Mouse (Mus musculus) embryonic facial prominence, embryonic 10.5 days (tissue): ENCODE data around the gene Nav3. TPM values are rescaled to one million over a fixed set of nuclear protein-coding genes. Genes with fewer than 3 reads are reported as not detected.
A peak's percentile ranks its signal among the peaks of the same experiment; 100 is the strongest.

Experiments
- DNase-seq: peaks from one replicate; pipeline ENCODE4 v3.0.0-alpha.2; 2017; ENCODE audit warnings: low spot score
- H3K27ac ChIP-seq: fragments of 300-500 bp; sonication (generic); replicated peaks from 2 replicates; pipeline ENCODE4 v1.5.1; 2016; ENCODE audit warnings: mild to moderate bottlenecking
- H3K27me3 ChIP-seq: fragments of 300-500 bp; sonication (generic); replicated peaks from 2 replicates; pipeline ENCODE4 v1.6.1; 2016; ENCODE audit warnings: low read depth, mild to moderate bottlenecking; ENCODE audit not compliant: poor library complexity, severe bottlenecking
- H3K36me3 ChIP-seq: fragments of 300-500 bp; sonication (generic); replicated peaks from 2 replicates; pipeline ENCODE4 v1.6.1; 2016; ENCODE audit warnings: mild to moderate bottlenecking, moderate library complexity
- H3K4me1 ChIP-seq: fragments of 300-500 bp; sonication (generic); 2 replicates; pipeline ENCODE4 v1.6.1; 2016
- H3K4me3 ChIP-seq: fragments of 300-500 bp; sonication (generic); 2 replicates; pipeline ENCODE4 v1.5.1; 2016; ENCODE audit warnings: mild to moderate bottlenecking, moderate library complexity
- H3K9me3 ChIP-seq: fragments of 300-500 bp; sonication (generic); 2 replicates; pipeline ENCODE4 v1.6.1; 2016; ENCODE audit warnings: mild to moderate bottlenecking
- WGBS: fragments of 180-500 bp; shearing (Covaris S2); methylation state at CpG from one replicate; pipeline ENCODE4 v1.1.7; 2016; 5-methylcytosine and 5-hydroxymethylcytosine counted together
- polyA plus RNA-seq: library from polyadenylated mRNA; unstranded; fragments of >200 nt; fragmentation: Nextera tagmentation; extraction: Ambion mirVana; gene quantifications from 2 replicates; pipeline ENCODE4 v1.2.1, GENCODE M21; 2016

Gene Nav3
- 1.4 and 2.1 TPM in 2 replicates for polyA plus RNA-seq

GRCm38 (mm10) chr10:110455838-110456493, at the start of gene Nav3:
Gene Nav3 (minus strand): TSS chr10:110456204.
- peak; percentile 84 for DNase-seq
- Histone ChIP-seq H3K36me3 (no peaks in the 10 kb centered on the region), H3K4me3 (peak within 1 kb of the TSS; percentile 70), H3K9me3 (no peaks in the 10 kb centered on the region), H3K27me3 (peaks cover 48% of the 10 kb centered on the region), H3K27ac (peak within 1 kb of the TSS; percentile 78), H3K4me1 (peaks cover 13% of the 10 kb centered on the region)
- 4% methylated on average over 48 of the region's 50 CpGs for WGBS

- no peak overlapping the region for H3K4me3 ChIP-seq
- H3K36me3 ChIP-seq: no peaks in the 10 kb centered on the region
- H3K27ac ChIP-seq: no peak overlapping the region
- no peak for DNase-seq
- no peaks in the 10 kb centered on the region for H3K9me3 ChIP-seq
- H3K27me3 ChIP-seq: no peaks in the 10 kb centered on the region
- no peaks in the 10 kb centered on the region for H3K4me1 ChIP-seq
- 93% methylated on average over 5 of the region's 5 CpGs for WGBS
These were observed 29.3 kb upstream of the Nav3 start for GRCm38 (mm10) chr10:110485306-110485705.

GRCm38 (mm10) chr10:110484822-110485221, 28.8 kb upstream of the Nav3 start:
- Histone ChIP-seq H3K4me1 (no peaks in the 10 kb centered on the region), H3K27ac (no peak overlapping the region), H3K4me3 (no peak overlapping the region), H3K9me3 (no peaks in the 10 kb centered on the region), H3K36me3 (no peaks in the 10 kb centered on the region), H3K27me3 (no peaks in the 10 kb centered on the region)
- WGBS: 72% methylated on average over 8 of the region's 8 CpGs
- DNase-seq: no peak

GRCm38 (mm10) chr10:110479189-110479588, 23.2 kb upstream of the Nav3 start:
- Histone ChIP-seq H3K4me3 (no peak overlapping the region), H3K36me3 (no peaks in the 10 kb centered on the region), H3K4me1 (0 out of 2 replicates have a peak, but pooled peaks cover 5% of the 10 kb centered on the region), H3K9me3 (no peaks in the 10 kb centered on the region), H3K27ac (no peak overlapping the region), H3K27me3 (no peaks in the 10 kb centered on the region)
- 93% methylated on average over 3 of the region's 3 CpGs for WGBS
- DNase-seq: no peak

GRCm38 (mm10) chr10:110477689-110478314, 21.8 kb upstream of the Nav3 start:
- H3K4me1 ChIP-seq: 0 out of 2 replicates have a peak, but pooled peaks cover 5% of the 10 kb centered on the region
- no peaks in the 10 kb centered on the region for H3K27me3 ChIP-seq
- H3K9me3 ChIP-seq: no peaks in the 10 kb centered on the region
- H3K4me3 ChIP-seq: no peak overlapping the region
- 77% methylated on average over 11 of the region's 11 CpGs for WGBS
- H3K36me3 ChIP-seq: no peaks in the 10 kb centered on the region
- no peak overlapping the region for H3K27ac ChIP-seq
- no peak for DNase-seq

GRCm38 (mm10) chr10:110474107-110474506, 18.1 kb upstream of the Nav3 start:
- Histone ChIP-seq H3K4me1 (0 out of 2 replicates have a peak, but pooled peaks cover 5% of the 10 kb centered on the region), H3K4me3 (no peak overlapping the region), H3K9me3 (no peaks in the 10 kb centered on the region), H3K27me3 (no peaks in the 10 kb centered on the region), H3K36me3 (no peaks in the 10 kb centered on the region), H3K27ac (no peak overlapping the region)
- no peak for DNase-seq
- 83% methylated on average over 1 of the region's 1 CpGs for WGBS

GRCm38 (mm10) chr10:110469445-110469844, 13.4 kb upstream of the Nav3 start:
- Histone ChIP-seq H3K4me3 (no peak overlapping the region), H3K9me3 (no peaks in the 10 kb centered on the region), H3K27me3 (no peaks in the 10 kb centered on the region), H3K4me1 (no peaks in the 10 kb centered on the region), H3K36me3 (no peaks in the 10 kb centered on the region), H3K27ac (no peak overlapping the region)
- WGBS: 88% methylated on average over 4 of the region's 4 CpGs
- no peak for DNase-seq

- peak; percentile 42 for DNase-seq
- peaks cover 48% of the 10 kb centered on the region for H3K27me3 ChIP-seq
These were observed 754 bp downstream of the Nav3 start for GRCm38 (mm10) chr10:110455063-110455837.

GRCm38 (mm10) chr10:110453566-110453965, 2.4 kb downstream of the Nav3 start:
- Histone ChIP-seq H3K4me3 (no peak overlapping the region), H3K27me3 (peaks cover 48% of the 10 kb centered on the region), H3K27ac (no peak overlapping the region), H3K36me3 (no peaks in the 10 kb centered on the region), H3K4me1 (peaks cover 13% of the 10 kb centered on the region), H3K9me3 (no peaks in the 10 kb centered on the region)
- WGBS: 53% methylated on average over 5 of the region's 5 CpGs
- DNase-seq: no peak

More at GRCm38 (mm10) chr10:110455063-110455837, 754 bp downstream of the Nav3 start:
- peak overlapping the region; percentile 78 for H3K27ac ChIP-seq
- no peaks in the 10 kb centered on the region for H3K9me3 ChIP-seq
- H3K4me3 ChIP-seq: peak overlapping the region; percentile 70
- peaks cover 13% of the 10 kb centered on the region for H3K4me1 ChIP-seq
- WGBS: 3% methylated on average over 45 of the region's 45 CpGs
- H3K36me3 ChIP-seq: no peaks in the 10 kb centered on the region

- Histone ChIP-seq H3K4me3 (no peak overlapping the region), H3K9me3 (no peaks in the 10 kb centered on the region), H3K4me1 (no peaks in the 10 kb centered on the region), H3K36me3 (no peaks in the 10 kb centered on the region), H3K27ac (no peak overlapping the region), H3K27me3 (no peaks in the 10 kb centered on the region)
- 86% methylated on average over 2 of the region's 2 CpGs for WGBS
- no peak for DNase-seq
These were observed 15.6 kb downstream of the Nav3 start for GRCm38 (mm10) chr10:110440396-110440795.

GRCm38 (mm10) chr10:110431078-110431477, 24.9 kb downstream of the Nav3 start:
- no peaks in the 10 kb centered on the region for H3K27me3 ChIP-seq
- no peak overlapping the region for H3K27ac ChIP-seq
- peaks cover 5% of the 10 kb centered on the region for H3K4me1 ChIP-seq
- no peak overlapping the region for H3K4me3 ChIP-seq
- no peaks in the 10 kb centered on the region for H3K9me3 ChIP-seq
- no peak for DNase-seq
- WGBS: 92% methylated on average over 3 of the region's 3 CpGs
- H3K36me3 ChIP-seq: no peaks in the 10 kb centered on the region

GRCm38 (mm10) chr10:110429578-110429977, 26.4 kb downstream of the Nav3 start:
- Histone ChIP-seq H3K27ac (no peak overlapping the region), H3K9me3 (no peaks in the 10 kb centered on the region), H3K4me3 (no peak overlapping the region), H3K27me3 (no peaks in the 10 kb centered on the region), H3K4me1 (peaks cover 5% of the 10 kb centered on the region), H3K36me3 (no peaks in the 10 kb centered on the region)
- WGBS: 52% methylated on average over 6 of the region's 6 CpGs
- no peak for DNase-seq
